Mouse (Mus musculus): ENCODE results near the gene Rnase11.

- TF ChIP-seq CTCF (IDR thresholded peaks at IDR 0.05; ENCODE audit: borderline replicate concordance, insufficient read depth, low read depth, low read length) (no peak), POLR2A (IDR thresholded peaks at IDR 0.05; ENCODE audit: borderline replicate concordance, insufficient read depth, low read length) (no peak)
Measured at GRCm38 (mm10) chr14:51023457-51023856, 26.5 kb downstream of the Rnase11 start.

All from cerebellum, adult 2 months (tissue).